Mouse (Mus musculus) gastrocnemius, postnatal 36 days (tissue): ENCODE data around the gene Gm17428. TPM values are rescaled to one million over a fixed set of nuclear protein-coding genes. Genes with fewer than 3 reads are reported as not detected.
"Not testable (repeated sequence)": the region's sequence is repeated elsewhere in the genome, so short reads cannot be mapped to it uniquely, and the experiment has no call there.

Experiments used
- DNase-seq, 2 experiments: peaks; one replicate each; pipeline ENCODE4 v3.0.0; 2022
- intact Hi-C: fragments of 180-260 bp; cut with DNase I; formaldehyde crosslinking; loops from one replicate; pipeline ENCODE4 v1.15.1; 2025
- long read RNA-seq, 2 experiments: library from polyadenylated mRNA; stranded (forward); transcript quantifications; one replicate each; pipeline ENCODE4 v2.0.0; 2021
- total RNA-seq, 2 experiments: library from RNA; stranded (reverse); gene quantifications; 2 replicates each; pipeline ENCODE4 v1.2.3; 2021

Gene Gm17428
- not detected for total RNA-seq
- long read RNA-seq, experiment 1, partial matches to known transcripts: 0 of 1 reads
- long read RNA-seq, experiment 1, other reads (novel, unspliced or antisense): 0 of 1 reads
- long read RNA-seq, experiment 2, partial matches to known transcripts: 0 of 4 reads
- long read RNA-seq, experiment 2, other reads (novel, unspliced or antisense): 0 of 4 reads

DNA sequence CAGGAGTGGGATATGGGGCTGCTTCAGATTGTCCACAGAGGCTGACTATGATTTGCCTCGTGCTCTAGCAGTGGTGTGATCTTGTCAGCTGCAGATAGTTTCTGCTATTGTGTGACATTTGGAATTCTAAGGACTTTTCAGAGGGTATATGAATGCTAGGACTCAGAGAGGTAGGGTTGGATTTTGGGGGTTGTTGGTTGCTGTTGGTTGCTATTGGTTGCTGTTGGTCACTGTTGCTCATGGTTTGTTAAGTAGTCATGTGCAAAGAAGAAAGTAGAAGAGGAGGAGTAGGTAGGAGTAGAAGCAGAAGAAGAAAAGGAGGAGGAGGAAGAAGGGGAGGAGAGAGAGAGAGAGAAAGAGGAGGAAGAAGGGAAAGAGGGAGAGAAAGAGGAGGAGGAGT is at the start of gene Gm17428:
Gene Gm17428 (plus strand): TSS at position 301 of the 400 bp plus-strand sequence.
- intact Hi-C loops: no loop called here
- no peak for DNase-seq

GRCm38 (mm10) chr14:54927296-54927695 is 49.4 kb upstream of the Gm17428 start:
- no peak for DNase-seq

GRCm38 (mm10) chr14:54929801-54930200 is 46.9 kb upstream of the Gm17428 start:
- intact Hi-C loops: no loop called here

More at GRCm38 (mm10) chr14:54927296-54927695, 49.4 kb upstream of the Gm17428 start:
- intact Hi-C loops: no loop called here

DNA sequence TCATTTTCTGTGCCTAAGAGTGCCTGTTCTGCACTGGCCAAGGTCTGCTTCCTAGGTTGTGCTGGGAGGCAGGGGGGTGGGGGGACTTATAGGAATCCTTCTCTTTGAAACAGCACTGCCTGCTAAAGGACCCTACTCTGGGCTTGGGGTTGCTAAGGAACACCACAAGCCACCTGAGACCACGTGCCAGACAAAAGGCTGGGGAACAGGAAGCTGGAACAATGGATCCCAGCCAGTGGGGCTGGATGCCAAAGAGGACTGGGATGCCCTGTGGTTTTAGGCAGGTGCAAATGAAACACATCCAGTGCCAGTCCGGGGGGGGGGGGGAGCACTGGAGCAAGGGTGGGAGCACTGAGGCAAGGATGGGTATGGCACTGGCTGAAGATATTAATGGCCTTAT is 46.3 kb upstream of the Gm17428 start:
- intact Hi-C loops: no loop called here
- DNase-seq: no peak

More at GRCm38 (mm10) chr14:54929801-54930200, 46.9 kb upstream of the Gm17428 start:
- DNase-seq: no peak

DNA sequence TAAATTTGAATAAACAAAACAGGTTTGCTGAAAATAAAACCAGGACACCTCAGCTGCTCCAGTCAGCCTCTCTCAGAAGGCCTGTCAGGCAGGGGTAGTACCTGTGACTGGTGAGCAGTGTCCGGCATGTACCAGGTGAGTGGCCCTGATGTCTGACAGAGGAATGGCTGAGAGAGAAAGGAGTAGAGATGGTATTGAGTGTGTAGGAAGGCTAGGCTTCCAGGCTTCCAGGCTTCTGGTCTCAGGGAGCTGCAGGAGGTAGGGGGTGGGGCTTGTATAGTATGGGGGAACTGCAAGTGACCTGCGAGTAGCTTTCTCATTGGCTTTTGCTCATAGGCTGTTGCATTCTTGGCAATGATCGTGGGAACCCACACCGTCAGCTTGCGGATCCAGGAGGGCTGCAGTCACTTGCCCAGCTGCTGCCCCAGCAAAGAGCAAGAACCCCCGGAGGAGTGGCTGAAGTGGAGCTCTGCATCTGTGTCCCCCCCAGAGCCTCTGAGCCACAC is 44.0 kb upstream of the Gm17428 start, which contains the start of gene Il25:
Gene Il25 (plus strand): TSS at position 51 of the 506 bp plus-strand sequence.
- intact Hi-C loops: no loop called here

GRCm38 (mm10) chr14:54935904-54936830 is 40.6 kb upstream of the Gm17428 start, which contains the start of gene Cmtm5:
Cmtm5 (plus strand) TSS chr14:54936261.
- DNase-seq: no peak
- intact Hi-C loops: no loop called here

More for the DNA sequence above, 44.0 kb upstream of the Gm17428 start, which contains the start of gene Il25:
- DNase-seq: no peak

DNA sequence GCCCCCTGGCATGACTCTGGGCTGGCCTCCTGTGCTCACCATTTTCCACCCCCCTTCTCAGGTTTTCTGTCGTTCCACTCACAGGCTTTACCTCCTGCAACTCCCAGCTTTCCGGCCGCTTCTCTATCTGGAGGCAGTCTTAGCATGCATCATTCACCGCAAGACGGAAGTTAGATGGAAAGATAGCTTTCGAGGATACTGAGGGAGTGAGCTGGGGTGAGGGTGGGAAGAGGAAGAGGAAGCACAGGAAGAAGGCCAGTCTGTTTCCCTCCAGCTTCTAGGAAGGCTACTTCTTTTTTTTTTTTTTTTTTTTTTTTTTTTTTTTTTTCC is 39.9 kb upstream of the Gm17428 start:
- intact Hi-C loops: no loop called here
- no peak for DNase-seq

DNA sequence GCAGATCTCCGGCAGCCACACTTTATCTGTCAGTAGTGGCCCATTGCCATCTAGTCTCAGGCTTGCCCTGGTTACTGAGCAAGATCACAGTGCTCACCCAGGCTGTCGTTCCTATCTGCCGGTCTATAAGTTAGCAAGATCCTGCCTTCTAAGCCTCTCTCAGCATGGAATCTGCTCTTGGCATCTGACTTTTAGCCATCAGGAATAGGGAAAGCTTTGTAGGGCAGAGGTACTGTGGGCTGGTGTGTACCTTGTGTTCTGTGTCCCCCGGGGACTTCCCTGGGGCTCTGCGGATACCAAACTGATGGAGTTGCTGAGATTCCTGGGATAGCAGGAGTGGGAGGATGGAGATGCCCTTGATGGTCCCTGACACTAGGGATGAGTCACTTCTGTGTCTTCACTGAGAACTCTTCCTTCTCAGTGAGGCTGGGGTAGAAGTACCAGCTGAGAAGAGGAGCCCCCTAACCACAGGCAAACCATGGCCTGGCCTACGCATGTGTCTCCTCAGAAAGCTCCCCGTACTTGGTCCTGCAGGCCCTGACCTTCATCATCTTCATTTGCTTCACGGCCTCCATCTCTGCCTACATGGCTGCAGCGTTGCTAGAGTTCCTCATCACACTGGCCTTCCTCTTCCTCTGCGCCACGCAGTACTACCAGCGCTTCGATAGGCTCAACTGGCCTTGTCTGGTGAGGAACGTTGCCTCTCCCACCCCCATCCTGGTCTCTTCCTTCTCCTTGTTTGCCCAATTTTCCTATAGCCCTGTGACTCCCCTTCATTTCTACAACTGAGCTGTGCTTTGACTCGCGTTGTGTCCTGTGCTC is 39.2 kb upstream of the Gm17428 start:
- intact Hi-C loops: loop anchor here (2.0 kb wide), 1 partner anchor 95 kb away; no protein-coding TSS in a partner anchor
- DNase-seq: no peak

- intact Hi-C loops: loop anchor here (1.0 to 2.0 kb wide), 2 partner anchors 38 to 96 kb away; no protein-coding TSS in a partner anchor
- DNase-seq: no peak
Measured at GRCm38 (mm10) chr14:54938431-54939219, 38.1 kb upstream of the Gm17428 start.

DNA sequence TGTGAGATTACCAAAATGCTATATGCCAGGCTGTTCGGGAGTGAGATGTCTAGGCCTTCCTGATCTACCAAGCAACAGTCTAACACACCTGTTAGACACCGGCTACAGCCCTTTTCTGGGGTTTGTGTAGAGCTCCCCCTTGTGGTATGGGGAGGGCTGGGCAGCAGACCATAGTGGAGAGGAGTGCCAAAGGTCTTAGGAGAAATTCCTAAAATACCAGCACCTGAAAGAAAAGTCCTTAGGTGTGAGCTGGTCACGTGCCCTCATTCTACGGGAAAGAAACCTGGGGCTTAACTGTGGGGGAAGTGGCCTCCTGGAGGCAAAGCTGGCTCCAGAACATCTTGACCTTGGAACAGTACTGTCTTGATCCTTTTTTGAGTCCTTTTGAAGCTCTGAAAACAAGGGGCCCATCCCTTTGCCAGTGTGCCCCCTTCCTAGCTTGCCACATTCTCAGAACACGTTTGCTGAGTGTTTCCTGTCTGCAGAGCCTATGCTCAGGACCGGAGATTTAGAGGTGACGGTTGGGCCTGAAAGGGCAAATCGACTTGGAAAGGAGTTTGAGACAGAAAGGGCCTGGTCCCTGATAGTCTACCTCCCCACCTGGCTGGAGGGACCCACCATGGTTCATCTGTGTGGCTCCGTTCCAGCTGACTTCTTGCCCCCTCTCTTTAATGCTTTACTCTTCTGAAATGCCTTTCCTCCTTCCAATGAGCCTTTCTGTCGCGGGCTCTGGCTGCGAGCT is 37.1 kb upstream of the Gm17428 start:
- peak; percentile 45 to 63 for DNase-seq
- intact Hi-C loops: loop anchor here (1.0 to 2.0 kb wide), 2 partner anchors 39 to 97 kb away; no protein-coding TSS in a partner anchor

GRCm38 (mm10) chr14:54940176-54940530 is 36.6 kb upstream of the Gm17428 start:
- DNase-seq: no peak
- intact Hi-C loops: no loop called here

DNA sequence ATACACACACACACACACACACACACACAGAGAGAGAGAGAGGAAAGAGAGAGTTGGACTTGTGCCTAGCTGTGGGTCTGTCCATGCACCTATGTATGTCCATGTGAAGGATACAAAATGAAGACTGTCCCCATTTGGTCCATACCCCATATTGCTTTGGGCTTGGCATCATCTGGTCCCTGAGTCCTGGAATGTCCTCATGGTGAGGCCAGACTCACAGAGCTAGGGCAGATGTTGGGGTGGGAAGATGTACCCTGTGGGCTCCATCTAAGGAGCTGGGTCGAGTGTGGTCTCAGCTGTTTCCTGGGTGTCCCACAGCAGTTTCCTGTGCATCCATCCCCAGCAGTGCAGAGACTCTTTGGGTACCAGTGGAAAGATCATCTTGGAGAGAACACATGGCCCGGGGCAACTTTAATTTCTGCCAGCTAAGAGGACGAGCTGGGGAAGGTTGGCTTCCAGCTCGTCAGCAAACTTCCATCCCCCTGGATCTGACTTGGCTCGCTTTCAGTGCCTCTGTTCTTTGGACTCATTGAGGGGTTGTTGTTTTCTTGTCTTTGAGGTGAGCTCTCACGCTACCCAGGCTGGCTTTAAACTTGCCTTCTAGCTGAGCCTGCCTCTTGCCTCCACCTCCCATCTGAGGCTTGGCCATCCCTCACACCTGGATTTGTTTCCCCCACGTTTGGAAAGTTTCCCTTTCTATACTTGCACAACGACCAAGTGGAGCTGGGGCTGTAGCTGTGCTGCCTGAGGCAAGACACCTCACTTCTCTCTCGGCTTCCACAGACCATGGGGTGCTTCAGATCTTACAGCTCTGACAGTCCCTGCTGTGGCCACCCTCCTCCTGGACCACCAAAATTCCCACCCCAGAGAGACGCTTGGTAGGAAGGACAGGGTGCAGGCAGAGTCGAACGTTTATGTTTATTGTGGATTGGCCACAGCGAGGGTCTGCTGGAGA is 35.4 kb upstream of the Gm17428 start:
- no peak for DNase-seq
- intact Hi-C loops: no loop called here

DNA sequence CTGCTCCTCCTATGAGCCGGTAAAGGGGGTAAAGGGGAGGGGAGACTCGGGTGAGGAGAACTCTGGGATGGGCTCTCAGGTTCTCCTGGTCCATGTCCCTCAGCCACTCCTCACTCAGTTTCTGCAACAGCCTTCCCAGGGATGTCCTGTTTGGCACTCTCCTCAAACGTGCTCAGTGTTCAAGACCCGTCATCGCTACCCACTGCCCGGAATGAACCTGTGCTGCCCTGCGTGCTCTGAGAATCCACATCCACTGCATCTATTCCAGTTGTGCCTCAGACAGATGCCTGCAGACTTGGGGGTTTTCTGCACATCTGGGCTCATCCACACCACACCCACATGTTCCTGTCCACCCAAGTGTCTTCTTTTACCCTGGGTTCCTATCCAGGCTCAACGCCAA is 34.3 kb upstream of the Gm17428 start:
- intact Hi-C loops: no loop called here
- no peak for DNase-seq

GRCm38 (mm10) chr14:54943971-54944370 is 32.8 kb upstream of the Gm17428 start:
- intact Hi-C loops: no loop called here
- DNase-seq: no peak

- intact Hi-C loops: no loop called here
- no peak for DNase-seq
Measured at GRCm38 (mm10) chr14:54944939-54945338, 31.8 kb upstream of the Gm17428 start.

- DNase-seq: no peak
- intact Hi-C loops: no loop called here
Measured at GRCm38 (mm10) chr14:54945975-54946704, 30.6 kb upstream of the Gm17428 start.

- DNase-seq: not testable (repeated sequence)
Measured at GRCm38 (mm10) chr14:54947008-54947407, 29.7 kb upstream of the Gm17428 start.

More at GRCm38 (mm10) chr14:54947008-54947407, 29.7 kb upstream of the Gm17428 start:
- intact Hi-C loops: not testable (repeated sequence)
